Mouse (Mus musculus): ENCODE measurements around the gene Atp6ap2. TPM values are rescaled to one million over a fixed set of nuclear protein-coding genes. Genes with fewer than 3 reads are reported as not detected.

Gene Atp6ap2
- total and polyA plus RNA-seq, 2 experiments: 9.8 to 29.8 TPM

GRCm38 (mm10) chrX:12653879-12654278 lies 66.3 kb downstream of the Atp6ap2 start:
- H3K4me3 ChIP-seq (ENCODE audit: insufficient read depth, low read depth, low read length): no peak overlapping the region
- WGBS: 85% methylated on average over 2 of the region's 2 CpGs
- H3K9ac ChIP-seq (ENCODE audit: low read depth, low read length): no peak overlapping the region
- peaks cover 10% of the 10 kb centered on the region for H3K36me3 ChIP-seq (ENCODE audit: control insufficient read depth, insufficient read depth, low read length)
- no peaks in the 10 kb centered on the region for H3K79me2 ChIP-seq (ENCODE audit: control insufficient read depth, insufficient read depth, low read length)
- H3K27me3 ChIP-seq (ENCODE audit: control insufficient read depth, insufficient read depth, low read length): no peaks in the 10 kb centered on the region
- no peak for TF ChIP-seq POLR2A (IDR thresholded peaks at IDR 0.05; ENCODE audit: extremely low read depth, insufficient read depth, low read length)
- TF ChIP-seq CTCF (IDR thresholded peaks at IDR 0.05; ENCODE audit: low read depth, low read length): no peak
- H3K4me1 ChIP-seq (ENCODE audit: control insufficient read depth, insufficient read depth, low read length): no peaks in the 10 kb centered on the region
- no peak overlapping the region for H3K27ac ChIP-seq (replicated peaks; ENCODE audit: insufficient read depth, low read depth, low read length)
- no peak for DNase-seq (ENCODE audit: extremely low read depth, low read depth, low spot score)

Other genes with a start within 250 kb of the Atp6ap2 start
- 4.7 and 5.6 TPM in 2 replicates for gene 1810030O07Rik, start 85.9 kb downstream of the Atp6ap2 start, total RNA-seq (2014; rRNA removed)
- 2.8 and 3.3 TPM in 2 replicates for gene 1810030O07Rik, start 85.9 kb downstream of the Atp6ap2 start, polyA plus RNA-seq (2012; rRNA removed)
- gene Med14, start 174.3 kb downstream of the Atp6ap2 start, total RNA-seq (2014; rRNA removed): 7.7 and 8.6 TPM in 2 replicates
- gene Med14, start 174.3 kb downstream of the Atp6ap2 start, polyA plus RNA-seq (2012; rRNA removed): 4.2 and 4.4 TPM in 2 replicates